Mouse (Mus musculus) layer of hippocampus, adult 9-10 months (tissue): ENCODE measurements at regions not wholly inside any gene's neighbourhood (a gene's known extent, or its start where the extent isn't known, plus 50 kb on each side); places are given as distances from the start of the nearest gene placed in this dataset.
"Not testable (repeated sequence)": the region's sequence is repeated elsewhere in the genome, so short reads cannot be mapped to it uniquely, and the experiment has no call there.

ENCODE experiments used
- DNase-seq: peaks from one replicate; pipeline ENCODE4 v3.0.0; 2022; ENCODE audit warnings: low spot score

GRCm38 (mm10) chr3:101224091-101224490 lies 63.6 kb downstream of the Cd2 start:
- no peak for DNase-seq

- DNase-seq: no peak
Observed at GRCm38 (mm10) chr3:101219897-101220296, 67.8 kb downstream of the Cd2 start.

GRCm38 (mm10) chr3:101216711-101217110 lies 71.0 kb downstream of the Cd2 start:
- no peak for DNase-seq

- no peak for DNase-seq
Observed at GRCm38 (mm10) chr3:101213212-101213562, 74.6 kb downstream of the Cd2 start.

GRCm38 (mm10) chr3:101212403-101213211 lies 75.1 kb downstream of the Cd2 start:
- no peak for DNase-seq

- DNase-seq: no peak
Observed at GRCm38 (mm10) chr3:101211936-101212335, 75.8 kb downstream of the Cd2 start.

- no peak for DNase-seq
Observed at GRCm38 (mm10) chr3:101209546-101209945, 78.2 kb downstream of the Cd2 start.

GRCm38 (mm10) chr3:101208751-101209150 lies 79.0 kb downstream of the Cd2 start:
- no peak for DNase-seq

- DNase-seq: not testable (repeated sequence)
Observed at GRCm38 (mm10) chr3:101206172-101206571, 81.6 kb downstream of the Cd2 start.

- DNase-seq: no peak
Observed at GRCm38 (mm10) chr3:101194725-101195124, 84.6 kb upstream of the Ptgfrn start.

- DNase-seq: no peak
Observed at GRCm38 (mm10) chr3:101194319-101194718, 84.2 kb upstream of the Ptgfrn start.

GRCm38 (mm10) chr3:101191298-101191986 lies 81.4 kb upstream of the Ptgfrn start:
- peak; percentile 13 for DNase-seq

GRCm38 (mm10) chr3:101181958-101182357 lies 71.9 kb upstream of the Ptgfrn start:
- DNase-seq: no peak

GRCm38 (mm10) chr3:101173954-101174353 lies 63.9 kb upstream of the Ptgfrn start:
- no peak for DNase-seq

GRCm38 (mm10) chr3:101170037-101171019 lies 60.2 kb upstream of the Ptgfrn start:
- DNase-seq: no peak

- DNase-seq: no peak
Observed at GRCm38 (mm10) chr3:101167026-101167425, 56.9 kb upstream of the Ptgfrn start.

GRCm38 (mm10) chr3:101166580-101166979 lies 56.5 kb upstream of the Ptgfrn start:
- DNase-seq: no peak

- DNase-seq: no peak
Observed at GRCm38 (mm10) chr3:101165261-101165660, 55.2 kb upstream of the Ptgfrn start.

- no peak for DNase-seq
Observed at GRCm38 (mm10) chr3:101164771-101165170, 54.7 kb upstream of the Ptgfrn start.

- no peak for DNase-seq
Observed at GRCm38 (mm10) chr3:101163991-101164434, 53.9 kb upstream of the Ptgfrn start.

GRCm38 (mm10) chr3:101163160-101163990 lies 53.3 kb upstream of the Ptgfrn start:
- peak; percentile 36 for DNase-seq
